Mouse (Mus musculus): ENCODE data around the gene Hbs1l.

GRCm38 (mm10) chr10:21265188-21265587, 30.6 kb upstream of the Hbs1l start:
- TF ChIP-seq CTCF (IDR thresholded peaks at IDR 0.05; ENCODE audit: low read depth, low read length) (no peak), POLR2A (IDR thresholded peaks at IDR 0.05; ENCODE audit: extremely low read depth, insufficient read depth, low read length) (no peak)

Measured in liver, adult 2 months (tissue).